Mouse (Mus musculus) embryonic facial prominence, embryonic 15.5 days (tissue): Measurements from ENCODE around the gene Erbb3. TPM values are rescaled to one million over a fixed set of nuclear protein-coding genes. Genes with fewer than 3 reads are reported as not detected.
"Not testable (repeated sequence)": the region's sequence is repeated elsewhere in the genome, so short reads cannot be mapped to it uniquely, and the experiment has no call there.

Source experiments
- ATAC-seq: fragments of 200-750 bp; cut with Nextera tagmentation; 2 replicates; pipeline ENCODE4 v1.8.0; 2017; ENCODE audit warnings: low read depth, moderate TSS enrichment; ENCODE audit not compliant: insufficient number of reproducible peaks, low FRiP score, low TSS enrichment
- H3K27ac ChIP-seq: fragments of 300-500 bp; sonication (generic); replicated peaks from 2 replicates; pipeline ENCODE4 v1.5.1; 2015; ENCODE audit warnings: mild to moderate bottlenecking, inconsistent platforms
- H3K27me3 ChIP-seq: fragments of 300-500 bp; sonication (generic); 2 replicates; pipeline ENCODE4 v1.6.1; 2015; ENCODE audit warnings: inconsistent platforms
- H3K36me3 ChIP-seq: fragments of 300-500 bp; sonication (generic); 2 replicates; pipeline ENCODE4 v1.6.1; 2015; ENCODE audit warnings: mild to moderate bottlenecking, inconsistent platforms
- H3K4me1 ChIP-seq: fragments of 300-500 bp; sonication (generic); 2 replicates; pipeline ENCODE4 v1.6.1; 2015; ENCODE audit warnings: inconsistent platforms
- H3K4me2 ChIP-seq: fragments of 300-500 bp; sonication (generic); replicated peaks from 2 replicates; pipeline ENCODE4 v1.6.1; 2015; ENCODE audit warnings: mild to moderate bottlenecking, inconsistent platforms
- H3K4me3 ChIP-seq: fragments of 300-500 bp; sonication (generic); replicated peaks from 2 replicates; pipeline ENCODE4 v1.5.1; 2015; ENCODE audit warnings: mild to moderate bottlenecking, inconsistent platforms
- H3K9ac ChIP-seq: fragments of 300-500 bp; sonication (generic); 2 replicates; pipeline ENCODE4 v1.6.1; 2015; ENCODE audit warnings: inconsistent platforms
- H3K9me3 ChIP-seq: fragments of 300-500 bp; sonication (generic); replicated peaks from 2 replicates; pipeline ENCODE4 v1.6.1; 2016; ENCODE audit warnings: inconsistent platforms
- WGBS: fragments of 180-500 bp; shearing (Covaris S2); methylation state at CpG from one replicate; pipeline ENCODE4 v1.1.7; 2015; 5-methylcytosine and 5-hydroxymethylcytosine counted together
- polyA plus RNA-seq: library from polyadenylated mRNA; unstranded; fragments of >200 nt; fragmentation: Nextera tagmentation; extraction: Ambion mirVana; gene quantifications from 2 replicates; pipeline ENCODE4 v1.2.1, GENCODE M21; 2015

Gene Erbb3
- polyA plus RNA-seq, 1 experiment from 2014 or later: 23.9 TPM

DNA sequence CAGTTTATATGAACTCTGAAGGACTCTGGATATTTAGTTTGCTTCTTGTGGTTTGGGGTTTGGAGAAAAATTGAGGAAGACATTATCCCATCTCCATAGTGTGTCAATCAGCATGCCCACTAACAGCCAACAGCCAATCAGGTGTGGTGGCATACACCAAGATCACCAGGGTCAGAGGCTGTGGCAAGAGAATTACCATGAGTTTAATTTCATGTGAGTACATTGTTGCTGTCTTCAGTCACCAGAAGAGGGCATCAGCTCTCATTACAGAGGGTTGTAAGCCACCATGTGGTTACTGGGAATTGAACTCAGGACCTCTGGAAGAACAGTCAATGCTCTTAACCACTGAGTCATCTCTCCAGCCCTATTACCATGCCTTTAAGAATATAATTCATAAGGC lies 33.2 kb downstream of the Erbb3 start:
- ATAC-seq: no peak
- H3K27me3 ChIP-seq: no peaks in the 10 kb centered on the region

DNA sequence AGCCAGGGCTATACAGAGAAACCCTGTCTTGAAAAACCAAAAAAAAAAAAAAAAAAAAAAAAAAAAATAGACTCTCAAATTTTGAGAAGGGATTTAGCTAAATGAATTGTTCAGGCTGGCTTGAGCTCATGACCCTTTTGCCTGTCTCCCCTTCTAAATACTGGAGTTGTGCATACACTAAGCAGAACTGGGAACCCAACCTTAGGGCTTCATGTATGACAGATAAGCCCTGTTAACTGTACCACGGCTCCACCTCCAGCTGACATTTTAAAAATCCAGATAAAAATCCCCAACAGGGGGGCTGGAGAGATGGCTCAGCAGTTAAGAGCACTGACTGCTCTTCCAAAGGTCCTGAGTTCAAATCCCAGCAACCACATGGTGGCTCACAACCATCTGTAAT lies 33.9 kb downstream of the Erbb3 start:
- not testable (repeated sequence) for H3K9me3 ChIP-seq, H3K4me1 ChIP-seq, H3K9ac ChIP-seq, H3K27ac ChIP-seq, H3K4me3 ChIP-seq, H3K4me2 ChIP-seq, ATAC-seq, H3K27me3 ChIP-seq
- H3K36me3 ChIP-seq: peaks cover 32% of the 10 kb centered on the region
- 76% methylated on average over 1 of the region's 1 CpGs for WGBS

More for the DNA sequence above, 33.2 kb downstream of the Erbb3 start:
- no peak overlapping the region for H3K27ac ChIP-seq
- no peak overlapping the region for H3K4me2 ChIP-seq
- no peaks in the 10 kb centered on the region for H3K9me3 ChIP-seq
- no peak overlapping the region for H3K9ac ChIP-seq
- H3K36me3 ChIP-seq: peaks cover 39% of the 10 kb centered on the region
- no peak overlapping the region for H3K4me3 ChIP-seq
- H3K4me1 ChIP-seq: no peaks in the 10 kb centered on the region

DNA sequence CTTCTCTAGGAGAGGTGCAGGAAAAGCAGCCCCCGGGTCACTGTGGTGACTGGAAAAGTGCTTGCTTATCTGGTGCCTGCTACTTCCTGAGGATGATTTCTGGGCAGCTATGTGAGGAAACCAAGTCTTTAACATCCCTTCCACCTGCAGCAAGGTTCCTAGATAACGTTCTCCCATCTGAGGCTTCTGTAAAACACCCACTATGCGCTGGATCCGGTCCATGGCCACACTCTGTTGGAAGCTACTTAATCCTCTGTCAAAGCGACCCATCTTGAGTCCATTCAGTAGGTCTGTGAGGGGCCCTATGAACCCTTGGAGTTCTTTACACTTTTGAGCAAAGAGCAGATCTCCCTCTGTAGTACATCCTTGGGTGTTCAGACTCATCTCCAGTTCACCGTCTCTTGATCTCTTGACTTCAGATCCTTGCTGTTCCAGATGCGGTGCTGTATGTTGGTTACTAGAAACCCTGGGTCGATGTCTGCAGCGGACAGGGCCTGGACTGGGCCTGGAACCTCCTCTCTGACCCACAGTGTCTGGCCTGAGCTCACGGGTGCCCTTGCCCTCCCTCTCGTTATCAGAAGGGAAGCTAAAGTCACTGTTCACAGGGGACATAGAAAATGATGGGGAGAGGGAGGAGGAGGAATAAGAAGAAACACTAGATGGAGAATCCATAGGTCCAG lies 39.2 kb downstream of the Erbb3 start:
- H3K27ac ChIP-seq, H3K27me3 ChIP-seq, H3K4me2 ChIP-seq, H3K36me3 ChIP-seq, H3K9ac ChIP-seq, H3K9me3 ChIP-seq, H3K4me3 ChIP-seq, ATAC-seq: not testable (repeated sequence)
- peaks cover 13% of the 10 kb centered on the region; the same call in 1 of the 2 replicates for H3K4me1 ChIP-seq
- 87% methylated on average over 11 of the region's 11 CpGs for WGBS

DNA sequence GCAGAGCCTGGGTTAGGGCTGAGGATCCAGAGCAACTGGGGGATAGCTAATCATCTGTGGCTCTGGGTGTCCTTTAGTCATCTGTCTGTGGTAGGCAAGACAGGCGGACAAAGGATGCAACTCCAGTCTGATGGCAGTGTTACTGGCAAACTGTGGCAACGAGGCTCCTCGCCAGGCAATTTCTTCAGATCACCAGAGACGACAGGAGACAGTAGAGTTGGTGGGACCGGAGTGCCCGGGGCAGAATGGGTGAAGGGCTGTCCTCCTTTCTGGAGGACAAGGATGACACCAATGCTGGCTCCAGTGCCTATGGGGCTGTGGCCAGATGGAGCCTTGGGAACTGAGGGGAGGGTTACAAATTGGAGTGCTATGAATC lies 39.8 kb downstream of the Erbb3 start:
- H3K27ac ChIP-seq: peak overlapping the region; percentile 69
- H3K4me2 ChIP-seq: peak overlapping the region; percentile 81; the same call in 1 of the 2 replicates
- peak overlapping the region; percentile 80; the same call in 1 of the 2 replicates for H3K4me3 ChIP-seq
- WGBS: 58% methylated on average over 6 of the region's 6 CpGs
- not testable (repeated sequence) for H3K9me3 ChIP-seq, H3K36me3 ChIP-seq, H3K27me3 ChIP-seq, H3K9ac ChIP-seq, ATAC-seq
- H3K4me1 ChIP-seq: peaks cover 13% of the 10 kb centered on the region; the same call in 1 of the 2 replicates

DNA sequence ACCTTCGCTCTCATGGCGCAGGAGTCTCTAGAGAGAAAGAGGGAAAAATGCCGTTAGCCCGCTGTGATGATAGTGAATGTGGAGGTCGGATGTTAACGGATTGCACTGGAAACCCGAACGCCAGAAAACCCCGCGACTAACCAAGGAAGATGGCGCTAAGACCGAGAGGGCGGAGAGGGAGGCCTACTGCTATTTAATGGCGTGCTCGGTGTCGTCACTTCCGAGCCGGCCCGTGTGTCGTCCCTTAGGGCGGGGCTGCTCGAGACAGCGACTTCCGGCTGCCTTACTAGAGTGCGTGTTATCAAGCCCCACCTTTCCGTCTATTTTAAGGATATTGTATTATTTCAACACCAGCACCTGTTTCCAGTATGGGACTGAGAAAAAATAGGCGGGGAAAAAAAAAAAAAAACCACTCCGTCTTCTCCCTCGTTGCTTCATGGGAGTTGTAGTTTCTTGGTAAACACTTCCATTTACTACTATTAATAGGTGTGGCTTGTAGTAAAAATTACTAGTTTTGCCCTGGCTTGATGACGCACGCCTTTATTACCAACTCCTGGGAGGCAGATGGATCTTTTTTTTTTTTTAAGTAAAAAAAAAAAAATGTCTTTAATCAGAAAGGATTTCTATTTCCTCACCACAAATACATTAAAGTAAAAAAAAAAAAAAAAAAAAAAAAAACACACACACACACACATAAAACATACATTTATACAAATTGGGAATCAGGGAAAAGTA lies 40.3 kb downstream of the Erbb3 start, which contains the start of gene Rpl41:
Gene Rpl41 (minus strand): TSS at position 359 of the 735 bp plus-strand sequence.
- peak; percentile 89 for ATAC-seq

DNA sequence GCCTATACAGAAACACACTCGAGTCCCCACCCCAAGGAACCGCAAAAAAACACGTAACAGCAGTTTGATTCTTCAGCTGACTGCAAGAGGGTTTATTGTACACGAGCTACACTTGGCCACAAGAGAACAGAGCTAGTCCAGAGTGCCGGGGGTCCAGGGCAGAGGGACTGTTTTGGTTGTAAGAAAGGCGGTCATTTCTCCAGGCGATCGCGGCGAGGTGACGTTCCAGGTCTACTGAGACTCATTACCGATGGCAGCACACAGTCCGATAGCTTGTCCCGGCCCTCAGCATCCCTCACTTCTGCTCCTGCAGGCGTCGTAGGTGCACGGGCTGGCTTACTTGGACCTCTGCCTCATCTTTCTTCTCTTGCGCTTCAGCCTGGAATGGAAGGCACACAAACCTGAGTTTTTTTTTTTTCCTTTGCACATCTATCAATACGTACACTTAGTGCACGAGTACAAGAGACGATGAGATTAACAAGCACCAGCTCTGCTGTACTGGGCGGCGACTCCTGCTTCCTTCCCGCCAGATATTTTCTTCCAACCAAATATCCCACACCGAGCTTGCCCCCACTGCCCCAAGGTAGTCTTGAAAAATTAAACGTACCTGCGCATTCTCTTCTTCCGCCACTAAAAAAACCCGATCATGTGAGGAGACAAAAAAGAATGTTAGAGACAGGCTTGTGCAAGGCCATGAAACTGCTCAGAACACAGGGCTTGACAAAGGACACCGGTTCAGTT lies 41.2 kb downstream of the Erbb3 start:
- under 1% methylated on average over 30 of the region's 30 CpGs for WGBS
- peak overlapping the region; percentile 80 for H3K4me3 ChIP-seq
- H3K4me1 ChIP-seq: peaks cover 13% of the 10 kb centered on the region; the same call in 1 of the 2 replicates
- peak overlapping the region; percentile 79 for H3K9ac ChIP-seq
- H3K4me2 ChIP-seq: peak overlapping the region; percentile 81
- ATAC-seq, H3K27me3 ChIP-seq, H3K9me3 ChIP-seq: not testable (repeated sequence)
- peaks cover 24% of the 10 kb centered on the region for H3K36me3 ChIP-seq
- peak overlapping the region; percentile 97 for H3K27ac ChIP-seq

More for the DNA sequence above, 40.3 kb downstream of the Erbb3 start, which contains the start of gene Rpl41:
- under 1% methylated on average over 31 of the region's 31 CpGs for WGBS
- no peaks in the 10 kb centered on the region for H3K27me3 ChIP-seq
- peak within 1 kb of the TSS; percentile 80 for H3K4me3 ChIP-seq
- H3K9me3 ChIP-seq: no peaks in the 10 kb centered on the region
- peak within 1 kb of the TSS; percentile 79 for H3K9ac ChIP-seq
- peaks cover 13% of the 10 kb centered on the region; the same call in 1 of the 2 replicates for H3K4me1 ChIP-seq
- H3K4me2 ChIP-seq: peak within 1 kb of the TSS; percentile 81
- peak within 1 kb of the TSS; percentile 97 for H3K27ac ChIP-seq
- peaks cover 15% of the 10 kb centered on the region for H3K36me3 ChIP-seq

DNA sequence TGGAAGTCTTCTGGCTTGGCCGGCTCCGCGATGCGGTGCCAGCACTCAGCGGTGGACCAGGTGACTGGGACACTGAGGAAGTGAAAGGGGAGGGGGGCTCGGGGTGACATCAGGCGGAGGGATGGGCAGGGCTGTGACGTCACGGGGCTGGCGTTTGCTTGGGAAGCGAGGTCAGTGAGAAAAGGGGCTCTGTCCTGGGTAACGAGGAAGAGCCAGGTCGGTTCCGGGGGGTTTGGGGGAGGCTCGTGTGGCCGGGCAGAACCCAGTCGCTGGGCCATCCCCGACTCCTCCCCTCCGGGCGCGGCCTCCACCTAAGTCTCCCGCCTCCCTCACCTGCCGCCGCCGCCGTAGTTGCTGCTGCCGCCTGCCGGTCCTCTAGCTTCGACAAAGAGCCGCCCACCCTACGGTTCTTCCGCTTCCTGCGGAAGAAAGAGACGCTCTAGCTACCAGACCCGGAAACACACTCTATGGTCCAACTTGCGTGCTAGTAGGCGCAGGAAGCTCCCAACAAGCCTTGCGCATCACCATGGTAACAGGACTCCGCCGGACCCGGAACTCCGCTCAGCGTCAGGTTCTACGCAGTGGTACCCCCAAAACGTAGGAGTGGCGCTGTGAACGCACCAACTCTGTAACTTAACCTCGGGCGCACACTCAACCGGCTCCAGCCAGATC lies 42.0 kb downstream of the Erbb3 start, which contains the start of gene Zc3h10:
Gene Zc3h10 (minus strand): TSS at position 414 of the 672 bp plus-strand sequence.
- H3K27ac ChIP-seq: peak within 1 kb of the TSS; percentile 97
- ATAC-seq: peak; percentile 93
- H3K4me1 ChIP-seq: peaks cover 13% of the 10 kb centered on the region; the same call in 1 of the 2 replicates
- WGBS: under 1% methylated on average over 43 of the region's 50 CpGs
- H3K27me3 ChIP-seq: no peaks in the 10 kb centered on the region
- H3K4me3 ChIP-seq: peak within 1 kb of the TSS; percentile 80
- H3K4me2 ChIP-seq: peak within 1 kb of the TSS; percentile 81
- peak within 1 kb of the TSS; percentile 79 for H3K9ac ChIP-seq
- no peaks in the 10 kb centered on the region for H3K9me3 ChIP-seq
- H3K36me3 ChIP-seq: peaks cover 31% of the 10 kb centered on the region

DNA sequence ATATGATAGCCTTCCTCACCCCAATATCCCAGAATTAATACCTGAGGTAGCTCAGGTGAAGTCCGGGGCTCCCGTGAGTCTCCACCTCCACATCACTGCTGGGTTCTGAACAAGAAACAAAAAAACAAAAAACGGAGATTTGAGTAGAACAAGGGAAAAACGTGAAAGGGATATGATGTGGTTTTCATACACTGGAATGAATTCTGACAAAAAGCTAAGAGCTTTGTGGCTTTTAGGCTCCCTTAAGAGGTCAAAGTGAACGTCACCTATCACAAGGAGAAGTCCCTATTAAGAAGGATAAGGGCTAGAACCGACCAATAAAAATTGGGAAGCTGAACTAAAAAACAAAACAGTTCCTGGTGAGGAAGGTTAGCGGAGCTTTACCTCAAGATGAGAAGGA lies 42.7 kb downstream of the Erbb3 start:
- no peaks in the 10 kb centered on the region for H3K27me3 ChIP-seq
- peak overlapping the region; percentile 80 for H3K4me3 ChIP-seq
- 13% methylated on average over 7 of the region's 7 CpGs for WGBS
- peak overlapping the region; percentile 79 for H3K9ac ChIP-seq
- no peak for ATAC-seq
- H3K27ac ChIP-seq: peak overlapping the region; percentile 95
- H3K4me1 ChIP-seq: peaks cover 13% of the 10 kb centered on the region; the same call in 1 of the 2 replicates
- H3K4me2 ChIP-seq: peak overlapping the region; percentile 81
- H3K9me3 ChIP-seq: no peaks in the 10 kb centered on the region
- H3K36me3 ChIP-seq: peaks cover 35% of the 10 kb centered on the region

DNA sequence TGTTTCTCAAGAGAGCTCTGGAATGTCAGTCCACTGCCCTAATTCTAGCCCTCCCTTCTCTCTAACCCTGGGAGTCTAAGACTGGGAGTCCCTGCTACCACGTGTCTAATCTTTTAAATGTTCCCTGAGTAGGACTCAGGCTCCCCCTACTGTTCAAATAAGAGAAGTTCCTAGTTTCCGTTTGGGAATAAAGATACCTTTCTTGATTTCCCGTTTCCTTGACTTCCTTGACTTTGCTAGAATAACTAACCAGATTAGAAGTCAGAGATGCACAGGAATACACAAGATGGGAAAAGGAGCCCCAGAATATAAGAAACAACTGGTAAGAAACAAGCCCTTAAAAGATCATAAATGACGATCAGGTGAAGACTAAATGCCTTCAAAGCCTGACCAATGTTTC lies 43.1 kb downstream of the Erbb3 start:
- 11% methylated on average over 4 of the region's 4 CpGs for WGBS
- Histone ChIP-seq H3K36me3 (peaks cover 36% of the 10 kb centered on the region), H3K9ac (no peak overlapping the region; the same call in none of the 2 replicates), H3K27ac (peak overlapping the region; percentile 95), H3K4me3 (peak overlapping the region; percentile 80), H3K4me1 (peaks cover 13% of the 10 kb centered on the region; the same call in 1 of the 2 replicates), H3K4me2 (peak overlapping the region; percentile 81), H3K9me3 (no peaks in the 10 kb centered on the region), H3K27me3 (no peaks in the 10 kb centered on the region)
- ATAC-seq: no peak

DNA sequence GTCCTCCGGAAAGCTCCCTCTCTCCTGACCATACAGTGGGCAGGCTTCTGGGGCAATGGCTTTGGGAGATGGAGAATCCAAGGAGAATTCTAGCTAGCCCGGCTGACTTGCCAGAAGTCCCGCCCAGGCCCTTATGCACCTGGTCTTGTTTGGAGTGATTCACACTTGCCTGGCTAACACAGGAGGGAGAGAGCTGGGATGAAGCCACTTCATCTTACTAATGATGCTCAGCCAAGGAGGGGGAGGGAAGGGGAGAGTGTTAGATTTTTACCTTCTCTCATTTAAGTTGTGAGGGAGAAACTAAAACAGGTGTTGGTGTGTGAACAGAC lies 43.9 kb downstream of the Erbb3 start:
- no peak overlapping the region for H3K4me3 ChIP-seq
- ATAC-seq: no peak
- no peak overlapping the region for H3K9ac ChIP-seq
- H3K36me3 ChIP-seq: peaks cover 41% of the 10 kb centered on the region
- no peaks in the 10 kb centered on the region for H3K9me3 ChIP-seq
- H3K27ac ChIP-seq: no peak overlapping the region
- H3K4me2 ChIP-seq: no peak overlapping the region
- 91% methylated on average over 3 of the region's 3 CpGs for WGBS
- peaks cover 13% of the 10 kb centered on the region; the same call in 1 of the 2 replicates for H3K4me1 ChIP-seq
- no peaks in the 10 kb centered on the region for H3K27me3 ChIP-seq
